Mouse (Mus musculus) 416B (cell line): Measurements from ENCODE around the gene Pank1.

Source experiments
- DNase-seq: peaks from one replicate; pipeline ENCODE4 v3.0.0; 2011; ENCODE audit warnings: low read depth

The Pank1 gene

DNA sequence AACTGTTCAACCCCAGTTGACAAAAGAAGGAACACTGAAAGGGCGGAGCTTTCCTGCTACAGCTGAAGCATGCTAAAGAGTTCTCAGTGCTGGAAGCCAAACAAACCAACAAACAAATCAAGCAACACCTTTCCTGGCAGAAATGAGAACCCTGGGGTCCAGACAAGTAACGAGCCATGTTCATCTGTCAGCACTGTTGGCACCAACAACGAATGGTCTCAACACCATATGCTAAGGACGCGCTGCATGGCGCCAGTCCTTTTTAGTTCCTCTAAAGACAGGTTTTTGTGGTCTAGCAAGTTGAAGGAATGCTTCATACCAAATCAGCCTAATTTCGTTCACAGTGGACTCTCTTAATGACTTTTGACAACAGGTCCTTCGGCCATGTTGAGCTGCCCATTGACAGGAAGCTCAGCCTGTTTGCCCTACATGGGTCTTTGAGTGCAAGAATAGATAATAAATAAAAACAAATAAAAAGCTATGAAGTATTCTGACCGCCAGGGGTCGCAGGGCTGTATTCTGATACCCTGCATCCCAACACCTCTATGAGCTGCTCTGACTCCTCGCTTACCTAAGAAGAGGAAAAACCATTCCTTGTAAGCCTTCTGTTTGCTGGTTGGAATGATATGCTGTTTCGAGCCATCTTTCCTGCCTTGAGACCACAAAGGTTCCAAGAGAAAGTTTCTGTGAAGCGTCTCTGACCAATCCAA lies 53.2 kb downstream of the Pank1 start:
- DNase-seq, result peak; percentile 62

DNA sequence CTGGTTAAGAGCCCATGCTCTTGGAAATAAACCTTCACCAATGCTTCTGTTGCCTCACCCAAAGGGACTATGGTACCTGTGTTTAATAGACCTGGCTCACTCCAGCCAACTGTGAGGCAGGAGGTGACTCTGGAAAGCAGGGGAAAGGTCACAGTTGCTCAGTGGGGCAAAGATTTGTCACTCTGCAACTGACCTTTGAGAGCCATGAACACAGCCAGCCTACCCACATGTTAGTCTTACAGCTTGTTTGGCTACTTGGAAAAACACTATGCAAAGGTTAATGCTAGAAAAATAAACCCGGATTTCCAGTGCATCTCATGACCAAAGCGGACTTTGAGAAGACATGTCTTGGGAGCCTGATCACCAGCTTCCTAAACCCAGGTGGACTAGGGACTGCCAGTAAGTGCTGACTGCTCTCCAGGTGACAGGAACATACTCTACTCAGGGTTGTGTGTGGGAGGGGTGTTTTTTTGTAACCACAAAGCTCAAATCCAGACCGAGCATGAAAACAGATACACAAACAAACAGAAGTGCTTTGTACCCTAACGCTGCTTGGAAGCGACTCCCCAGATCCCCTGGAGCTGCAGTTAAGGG lies 59.6 kb downstream of the Pank1 start:
- DNase-seq, result no peak

DNA sequence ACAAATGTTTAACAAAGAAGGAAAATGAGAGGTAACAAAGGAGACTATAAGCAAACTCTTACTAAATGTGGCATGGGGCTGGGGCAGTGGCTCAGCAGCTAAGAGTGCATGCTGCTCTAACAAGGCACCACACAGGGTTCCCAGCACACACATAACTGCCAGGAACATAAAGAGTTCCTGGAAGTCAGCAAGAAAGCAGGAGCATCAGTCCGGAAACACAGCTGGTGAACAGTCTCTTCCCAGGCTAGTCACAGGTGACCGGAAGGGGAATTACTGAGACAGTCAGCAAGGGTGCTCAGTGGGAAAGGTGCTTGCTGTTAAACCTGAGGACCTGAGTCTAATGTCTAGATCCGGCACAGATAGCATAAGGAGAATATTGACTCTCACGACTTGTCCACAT lies 63.9 kb downstream of the Pank1 start:
- no peak for DNase-seq

DNA sequence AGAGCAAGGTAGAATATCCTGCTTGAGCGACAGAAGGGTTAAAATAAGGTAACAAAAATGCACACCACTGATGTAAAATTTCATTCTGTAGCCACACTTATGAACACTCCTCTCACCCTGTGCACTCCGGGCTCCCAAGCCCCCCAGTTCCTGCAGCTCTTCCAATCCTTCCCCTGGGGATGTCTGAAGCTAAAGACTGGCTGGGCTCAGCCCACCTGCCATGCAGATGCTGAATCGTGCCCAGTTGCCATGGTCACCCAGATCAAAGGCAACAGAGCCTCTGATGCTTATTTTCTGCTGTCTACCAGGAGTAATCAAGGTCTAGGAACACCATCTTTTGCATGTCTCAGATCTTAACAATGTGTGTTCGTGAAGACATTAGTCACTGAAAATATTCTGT lies 64.6 kb downstream of the Pank1 start:
- DNase-seq, result no peak

DNA sequence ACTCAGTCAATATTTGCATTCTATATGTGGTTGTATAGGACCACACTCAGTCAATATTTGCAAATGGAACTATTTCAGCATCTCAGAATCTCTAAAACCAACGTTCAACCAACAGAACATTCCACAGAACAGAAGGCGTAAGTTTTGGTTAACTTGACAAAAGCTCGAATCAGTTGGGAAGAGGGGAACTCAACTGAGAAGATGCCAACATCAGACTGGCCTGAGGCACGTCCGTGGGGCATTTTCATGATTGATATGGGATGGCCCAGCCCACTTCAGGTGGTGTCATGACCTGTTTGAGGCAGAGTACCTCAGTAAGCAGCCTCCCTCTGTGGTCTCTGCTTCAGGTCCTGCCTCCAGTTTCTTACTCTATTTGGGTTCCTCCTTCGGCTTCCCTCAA lies 65.3 kb downstream of the Pank1 start:
- no peak for DNase-seq

DNA sequence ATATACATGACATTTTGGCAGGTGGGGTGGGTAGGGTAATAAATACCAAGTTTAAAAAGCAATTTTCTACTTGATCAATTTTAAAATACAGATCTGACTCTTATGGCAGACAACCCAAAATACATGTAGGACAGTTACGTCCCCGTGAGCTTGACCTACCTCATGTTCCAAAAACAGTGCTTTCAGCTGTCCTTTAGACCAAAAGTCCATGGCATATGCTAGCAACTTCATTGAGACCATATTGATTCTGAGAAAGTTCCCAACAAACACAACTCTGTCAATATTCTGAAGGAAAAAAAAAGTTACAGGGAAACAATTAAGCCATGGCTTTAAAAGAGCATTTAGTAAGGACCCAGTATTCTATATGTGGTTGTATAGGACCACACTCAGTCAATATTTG lies 65.7 kb downstream of the Pank1 start:
- no peak for DNase-seq

DNA sequence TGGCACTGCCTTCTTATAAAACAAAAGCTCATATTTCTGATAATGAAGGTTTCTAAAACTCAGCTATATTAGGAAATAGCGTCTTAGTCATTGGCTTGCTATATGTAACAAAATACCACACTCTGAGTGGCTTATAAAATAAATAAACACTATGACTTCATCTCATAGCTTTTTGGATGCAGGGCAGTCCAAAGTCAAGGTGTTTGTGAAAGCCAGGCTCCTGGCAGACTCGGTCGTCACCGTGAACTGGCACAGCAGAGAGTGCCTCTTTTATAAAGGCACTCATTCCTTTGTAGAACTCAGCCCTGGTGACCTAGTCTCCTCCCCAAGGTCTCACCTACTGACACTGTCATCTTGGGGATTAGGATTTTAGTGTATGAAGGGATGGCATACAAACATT lies 66.5 kb downstream of the Pank1 start:
- DNase-seq, result no peak

DNA sequence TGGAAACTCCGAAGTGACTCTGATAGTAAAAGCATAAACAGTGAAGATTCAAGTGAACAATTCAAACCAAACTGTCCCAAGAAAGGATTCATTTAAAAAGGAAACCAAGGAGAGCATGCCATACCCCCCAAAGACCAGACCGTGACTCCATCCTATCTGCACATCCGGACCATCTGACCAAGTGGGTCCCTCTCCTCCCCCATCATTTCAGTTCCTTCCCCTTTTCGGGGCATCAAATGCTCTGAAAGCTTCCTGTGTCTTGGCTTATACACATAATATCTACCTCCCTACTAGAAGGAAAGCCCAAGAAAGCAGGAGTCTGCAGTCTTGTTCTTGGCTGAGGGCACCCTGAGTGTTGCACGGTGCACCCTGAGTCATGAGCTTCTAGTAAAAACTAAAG lies 72.1 kb downstream of the Pank1 start:
- DNase-seq, result peak; percentile 80

DNA sequence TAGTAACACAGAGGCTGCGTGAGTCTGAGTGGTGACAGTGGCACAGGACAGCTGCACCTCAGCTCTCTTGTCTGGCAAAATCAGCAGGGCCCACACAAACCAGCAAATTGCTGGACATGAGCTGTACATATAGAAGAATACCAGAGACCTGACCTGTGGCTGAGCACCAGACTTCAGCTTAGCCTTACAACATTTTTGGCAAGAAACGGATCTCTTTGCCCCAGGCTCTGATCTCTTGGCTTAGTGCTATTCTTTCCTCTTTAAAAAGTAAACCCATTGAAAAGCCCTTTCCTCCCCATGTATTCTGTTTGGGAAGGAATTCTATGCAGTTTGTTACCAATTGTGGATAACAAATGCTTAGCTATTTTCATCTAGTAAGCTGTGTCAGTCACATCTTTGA lies 74.2 kb downstream of the Pank1 start:
- DNase-seq, result no peak

DNA sequence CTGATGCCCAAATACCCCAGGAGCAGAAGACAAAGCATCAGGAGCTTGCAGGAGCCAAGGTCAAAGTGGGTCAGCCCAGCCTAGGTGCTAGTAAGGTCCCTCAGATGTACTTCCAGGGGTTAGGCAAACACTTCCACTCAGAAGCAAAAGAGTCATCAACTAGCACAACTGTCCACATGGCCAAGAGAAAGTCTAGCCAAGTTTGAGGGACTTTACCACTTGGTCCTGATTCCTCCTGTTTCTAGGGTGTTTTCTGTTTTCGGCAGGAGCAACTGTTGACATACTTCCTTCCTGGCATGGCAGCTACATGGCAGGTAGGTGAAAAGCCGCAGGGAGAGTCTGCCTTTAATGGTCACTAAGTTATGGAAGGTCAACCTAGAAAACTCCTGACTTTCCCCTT lies 74.7 kb downstream of the Pank1 start:
- no peak for DNase-seq

DNA sequence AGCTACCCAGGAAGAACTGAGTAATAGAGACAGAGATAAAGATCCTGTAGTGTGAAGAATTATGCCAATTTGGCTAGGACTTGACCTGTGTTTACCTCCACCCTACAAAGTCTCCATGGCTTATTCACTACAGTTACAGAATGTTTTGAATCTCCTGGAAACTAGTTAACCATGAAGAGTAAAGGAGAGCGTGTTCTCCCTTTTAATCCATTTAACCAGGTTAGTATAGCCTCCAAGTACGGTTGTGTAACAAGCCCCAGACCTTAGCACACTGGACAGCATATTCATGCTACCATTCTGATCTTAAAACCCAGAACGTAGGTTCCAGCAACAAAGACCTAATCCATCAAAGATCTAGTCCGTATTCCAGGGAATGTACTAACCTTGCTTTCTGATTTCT lies 75.9 kb downstream of the Pank1 start:
- DNase-seq, result no peak

DNA sequence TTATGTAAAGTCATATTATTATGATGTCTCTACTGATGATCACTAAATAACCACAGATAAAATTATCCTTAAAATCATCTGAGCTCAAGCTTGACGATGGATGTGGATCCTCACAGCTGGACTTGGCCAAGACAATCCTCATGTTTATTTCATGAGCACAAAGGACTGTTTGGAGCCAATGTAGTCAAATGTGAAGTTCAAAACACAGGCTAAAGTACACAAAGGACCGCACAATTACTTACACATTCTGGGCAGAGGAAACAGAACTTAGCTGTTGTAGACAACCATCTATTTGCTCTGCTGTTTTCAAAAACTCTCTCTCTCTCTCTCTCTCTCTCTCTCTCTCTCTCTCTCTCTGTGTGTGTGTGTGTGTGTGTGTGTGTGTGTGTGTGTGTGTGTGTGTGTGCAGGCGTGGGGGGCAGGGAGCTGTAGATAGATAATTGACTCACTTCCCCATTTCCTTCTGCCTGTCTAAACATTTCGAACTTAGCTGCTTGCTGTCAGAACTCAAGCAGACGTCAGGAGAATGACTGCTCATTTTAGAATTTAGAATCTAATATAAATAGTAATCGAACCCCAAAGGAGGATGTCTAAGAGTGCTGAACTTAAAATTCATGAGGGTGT lies 79.5 kb downstream of the Pank1 start:
- peak; percentile 85 for DNase-seq

DNA sequence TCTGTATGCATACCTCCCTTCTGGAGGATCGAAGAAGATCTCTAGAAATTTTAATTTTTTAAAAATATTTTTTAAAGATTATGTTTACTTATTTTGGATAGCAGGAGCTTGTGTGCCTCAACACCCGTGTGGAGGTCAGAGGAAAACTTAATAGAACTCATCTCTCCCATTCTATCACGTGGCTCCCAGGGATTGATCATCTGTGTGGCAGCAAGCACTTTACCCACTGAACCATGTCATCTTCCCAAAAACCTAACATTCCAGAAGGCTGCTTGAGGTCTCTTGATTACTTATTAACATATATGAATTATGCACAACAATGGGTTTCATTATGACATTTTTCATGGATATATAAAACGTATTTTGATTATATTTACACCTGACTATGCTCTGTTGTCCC lies 82.9 kb downstream of the Pank1 start:
- DNase-seq, result no peak

DNA sequence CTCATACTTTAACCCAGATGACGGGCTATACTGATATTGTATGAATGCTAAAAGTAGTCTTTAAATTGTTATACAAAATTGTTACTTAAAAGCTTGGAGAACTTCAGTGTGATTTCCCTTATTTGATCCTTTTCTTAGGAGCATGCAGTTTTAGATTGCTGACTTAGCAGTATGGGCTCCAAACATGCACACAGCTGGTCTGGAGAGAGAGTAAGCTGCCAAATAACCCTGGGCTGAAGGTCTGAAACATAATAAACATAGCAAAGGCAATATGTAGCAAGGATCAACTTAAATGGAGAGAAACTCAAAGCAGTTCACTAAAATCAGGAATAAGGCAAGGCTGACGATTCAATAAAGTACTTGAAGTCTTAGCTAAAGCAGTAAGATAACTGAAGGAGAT lies 96.8 kb downstream of the Pank1 start:
- no peak for DNase-seq

DNA sequence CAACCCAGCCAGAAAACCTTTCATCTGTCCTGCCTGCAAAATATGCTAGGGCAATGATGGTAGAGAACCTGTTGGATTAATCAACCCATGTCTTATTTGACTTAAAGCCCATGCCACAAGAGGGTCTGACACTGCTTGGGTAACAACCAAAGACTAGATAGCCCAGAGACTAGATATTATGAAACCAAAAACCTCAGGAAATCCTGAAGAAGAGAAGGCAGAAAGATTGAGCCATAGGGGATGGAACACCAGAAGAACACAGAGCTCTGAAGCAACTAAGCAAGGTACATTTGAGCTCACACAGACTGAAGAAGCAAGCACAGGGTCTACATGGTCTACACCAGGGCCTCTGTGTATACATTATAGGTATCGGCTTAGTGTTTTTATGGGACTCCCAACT lies 100.3 kb downstream of the Pank1 start:
- peak; percentile 49 for DNase-seq

DNA sequence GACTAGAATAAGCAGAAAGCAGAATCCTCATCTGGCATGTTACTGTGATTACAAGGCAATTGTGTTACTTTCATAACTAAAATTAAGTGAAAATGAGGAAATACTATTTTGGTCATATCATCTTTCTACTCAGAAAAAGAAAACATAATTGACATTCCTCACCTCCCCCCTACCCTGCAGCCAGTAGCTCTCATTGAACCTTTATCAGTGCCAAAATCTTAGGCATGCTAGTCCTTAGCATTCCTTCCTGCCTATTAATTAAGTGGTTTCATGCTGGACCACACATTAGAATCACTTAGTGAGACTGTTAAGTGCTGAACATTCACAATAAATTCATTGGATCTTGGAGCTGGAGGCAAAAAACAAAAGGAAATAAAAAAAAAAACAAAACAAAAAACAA lies 101.2 kb downstream of the Pank1 start:
- DNase-seq, result no peak

DNA sequence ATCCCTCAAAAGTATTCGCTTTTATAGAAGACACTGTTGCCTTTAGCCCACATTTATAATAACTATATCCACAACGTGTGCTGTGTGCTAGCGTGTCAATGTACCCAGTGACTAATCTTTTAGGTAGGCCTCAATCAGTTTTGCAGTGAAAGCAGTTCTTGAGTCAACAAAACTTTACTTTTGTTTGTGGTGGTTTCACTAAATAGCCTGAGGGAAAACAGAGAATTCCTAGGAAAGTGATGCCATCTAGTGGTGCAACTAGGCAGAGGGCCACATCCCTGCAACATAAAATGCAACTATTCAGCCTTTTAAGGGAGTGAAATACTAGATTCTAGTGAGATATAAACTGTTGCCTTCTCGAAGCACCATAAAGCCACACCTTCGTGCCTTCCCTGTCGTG lies 106.5 kb downstream of the Pank1 start:
- peak; percentile 80 for DNase-seq

DNA sequence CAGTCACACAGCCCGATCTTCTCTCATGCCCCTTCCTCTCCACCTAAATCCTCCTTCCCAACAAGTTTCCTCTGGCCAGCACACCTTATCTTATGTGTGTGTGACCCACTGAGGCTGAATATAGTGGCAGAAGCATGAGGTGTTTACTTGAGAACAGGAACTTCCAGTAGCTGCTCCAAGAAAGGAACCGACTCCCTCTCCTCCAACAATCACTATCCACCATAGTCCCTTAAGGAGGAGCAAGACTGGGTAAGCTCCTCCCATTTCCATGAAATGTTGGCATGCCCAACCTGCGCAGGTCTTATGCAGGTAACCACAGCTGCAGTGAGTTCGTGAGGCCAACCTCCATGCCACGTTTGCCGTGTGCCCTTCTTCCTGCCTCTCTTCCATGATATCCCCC lies 108.5 kb downstream of the Pank1 start:
- no peak for DNase-seq

DNA sequence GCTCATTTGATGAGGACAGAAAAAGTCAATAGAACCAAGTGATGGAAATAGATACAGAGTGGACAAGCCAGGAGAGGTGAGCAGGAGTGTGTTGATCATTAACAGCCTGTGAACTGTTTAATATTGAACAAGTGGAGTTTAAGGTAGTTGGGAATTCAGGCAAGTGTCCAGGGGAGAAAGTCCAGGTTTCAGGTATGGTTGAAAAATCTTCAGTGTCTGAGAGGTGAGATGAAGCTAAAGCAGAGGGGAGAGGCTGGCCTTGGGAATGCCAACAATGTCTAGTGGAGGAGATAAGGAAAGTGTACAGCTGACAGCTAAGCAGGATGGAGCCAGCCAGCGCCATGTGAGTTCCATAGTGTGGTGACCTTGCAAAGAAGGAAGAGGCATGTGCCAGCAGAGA lies 120.5 kb downstream of the Pank1 start:
- DNase-seq, result no peak
